Mouse (Mus musculus): ENCODE data around the gene Olfr1079. TPM values are rescaled to one million over a fixed set of nuclear protein-coding genes. Genes with fewer than 3 reads are reported as not detected.
"Not testable (repeated sequence)": the region's sequence is repeated elsewhere in the genome, so short reads cannot be mapped to it uniquely, and the experiment has no call there.

The Olfr1079 gene
- polyA plus RNA-seq (2012; rRNA removed) = not detected in 2 replicates

DNA sequence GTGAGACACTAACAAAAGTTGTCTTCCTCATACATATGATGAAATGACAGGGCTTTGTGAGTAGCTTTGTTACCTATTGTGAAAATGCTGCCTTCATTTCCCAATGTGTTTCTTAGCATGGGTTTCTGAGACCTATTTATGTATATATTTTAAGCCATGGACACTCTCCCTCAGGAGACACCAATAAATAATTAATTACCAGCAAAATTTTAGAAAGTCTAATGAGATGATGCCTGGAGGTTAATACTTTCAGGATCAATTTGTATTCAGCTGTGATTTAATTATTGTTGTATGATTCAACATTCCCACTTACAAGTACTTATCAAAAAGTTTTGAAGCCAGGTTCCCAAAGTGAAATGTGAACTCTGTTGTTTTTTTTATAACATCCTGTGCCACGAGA, at the start of gene Olfr1079:
TSS of gene Olfr1079 (minus strand) at position 101 of the 400 bp plus-strand sequence.
- no peak for DNase-seq (ENCODE audit: low read depth, low spot score)
- 54% methylated on average over 1 of the region's 1 CpGs for WGBS

DNA sequence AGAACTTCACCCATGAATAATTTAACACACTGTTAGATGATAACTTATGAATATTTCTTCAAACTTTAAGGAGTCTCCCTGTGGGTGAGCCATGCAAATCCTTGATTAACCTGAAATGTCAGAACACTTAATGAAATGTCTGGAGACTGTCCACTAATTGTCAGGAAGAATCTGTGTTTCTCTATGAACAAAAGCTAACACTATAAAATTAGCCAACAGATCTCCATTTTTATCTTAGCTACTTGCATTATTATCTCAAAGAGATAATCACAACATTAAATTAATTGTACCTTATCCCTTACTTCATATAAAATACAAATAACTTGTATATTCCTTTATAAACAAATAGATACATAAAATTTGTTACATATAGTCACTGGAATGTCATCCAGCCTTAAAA, 15.9 kb upstream of the Olfr1079 start, which contains the start of gene Olfr1080:
TSS of gene Olfr1080 (minus strand) at position 101 of the 400 bp plus-strand sequence.
- not testable (repeated sequence) for DNase-seq (ENCODE audit: low read depth, low spot score)

DNA sequence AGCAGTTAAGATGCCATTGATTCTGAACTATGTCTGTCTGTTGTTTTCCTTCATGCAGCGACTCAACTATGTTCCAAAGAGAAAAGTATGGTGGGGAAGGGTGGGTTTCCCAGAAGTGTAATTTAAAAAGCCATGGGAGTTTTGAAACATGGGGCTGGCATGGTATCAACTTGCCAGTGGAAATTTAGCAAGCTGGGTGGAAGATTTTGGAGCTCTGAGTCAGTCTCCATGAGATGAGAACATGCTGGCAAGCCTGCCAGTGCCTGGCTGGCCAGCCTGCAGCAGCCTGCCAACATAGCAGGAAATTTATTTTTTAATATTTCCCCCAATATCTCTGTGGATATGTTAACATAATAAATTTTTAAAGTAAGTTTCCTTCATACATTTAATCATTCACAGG, 11.3 kb downstream of the Olfr1079 start:
- WGBS = 46% methylated on average over 1 of the region's 1 CpGs
- DNase-seq (ENCODE audit: low read depth, low spot score) = no peak

DNA sequence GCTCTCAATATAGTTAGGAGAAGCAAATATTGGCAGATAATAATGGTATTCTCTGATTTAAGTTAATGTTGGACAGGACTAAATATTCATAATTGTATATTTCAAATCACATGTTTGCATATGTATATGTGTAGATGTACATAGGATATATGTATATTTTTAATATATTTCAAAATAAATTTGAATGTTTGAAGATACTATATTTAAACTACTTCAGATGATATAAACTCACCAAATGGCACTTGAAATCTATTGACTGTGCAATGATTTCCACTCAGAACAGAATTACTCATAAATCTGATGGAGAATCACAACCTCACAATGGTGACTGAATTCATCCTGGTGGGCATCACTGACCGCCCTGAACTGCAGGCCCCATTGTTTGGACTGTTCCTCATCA, 34.1 kb downstream of the Olfr1079 start, which contains the start of gene Olfr1076:
TSS of gene Olfr1076 (plus strand) at position 301 of the 400 bp plus-strand sequence.
- WGBS = 65% methylated on average over 1 of the region's 1 CpGs
- no peak for DNase-seq (ENCODE audit: low read depth, low spot score)

DNA sequence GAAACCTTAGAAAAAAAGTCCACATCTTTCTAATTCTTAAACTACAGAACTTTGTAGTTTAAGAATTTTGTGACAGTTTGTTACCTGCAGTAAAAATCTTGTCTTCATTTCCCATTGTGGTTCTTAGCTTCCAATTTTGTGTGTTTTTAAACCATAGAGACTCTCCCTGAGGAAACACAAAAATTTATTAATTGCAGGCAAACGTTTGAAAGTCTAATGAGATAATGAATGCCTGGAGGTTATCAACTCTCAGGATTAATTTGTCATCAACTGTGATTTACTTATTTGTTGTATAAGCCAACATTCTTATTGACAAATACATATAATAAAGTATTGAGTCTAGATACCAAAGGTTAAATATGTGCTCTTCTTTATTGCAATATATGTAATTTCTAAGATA, 55.0 kb downstream of the Olfr1079 start, which contains the start of gene Olfr228:
TSS of gene Olfr228 (minus strand) at position 101 of the 400 bp plus-strand sequence.
- DNase-seq (ENCODE audit: low read depth, low spot score) = no peak
- 39% methylated on average over 1 of the region's 1 CpGs for WGBS

Other genes starting within 250 kb of the Olfr1079 start
- not detected in 2 replicates for gene Olfr1053, start 227.2 kb downstream of the Olfr1079 start, polyA plus RNA-seq (2012; rRNA removed)
- not detected in 2 replicates for gene Olfr1054, start 207.0 kb downstream of the Olfr1079 start, polyA plus RNA-seq (2012; rRNA removed)
- gene Olfr1055, start 192.2 kb downstream of the Olfr1079 start, polyA plus RNA-seq (2012; rRNA removed) = not detected in 2 replicates
- gene Olfr1056, start 180.0 kb downstream of the Olfr1079 start, polyA plus RNA-seq (2012; rRNA removed) = not detected in 2 replicates
- gene Olfr1057, start 164.1 kb downstream of the Olfr1079 start, polyA plus RNA-seq (2012; rRNA removed) = not detected in 2 replicates
- not detected in 2 replicates for gene Olfr1058, start 153.9 kb downstream of the Olfr1079 start, polyA plus RNA-seq (2012; rRNA removed)
- not detected in 2 replicates for gene Olfr1061, start 128.4 kb downstream of the Olfr1079 start, polyA plus RNA-seq (2012; rRNA removed)
- not detected in 2 replicates for gene Olfr1062, start 115.7 kb downstream of the Olfr1079 start, polyA plus RNA-seq (2012; rRNA removed)
- gene Olfr1065, start 91.9 kb downstream of the Olfr1079 start, polyA plus RNA-seq (2012; rRNA removed) = not detected in 2 replicates
- gene Olfr1066, start 86.2 kb downstream of the Olfr1079 start, polyA plus RNA-seq (2012; rRNA removed) = not detected in 2 replicates
- not detected in 2 replicates for gene Olfr228, start 55.1 kb downstream of the Olfr1079 start, polyA plus RNA-seq (2012; rRNA removed)
- gene Olfr1076, start 34.0 kb downstream of the Olfr1079 start, polyA plus RNA-seq (2012; rRNA removed) = not detected in 2 replicates
- not detected in 2 replicates for gene Olfr1080, start 15.8 kb upstream of the Olfr1079 start, polyA plus RNA-seq (2012; rRNA removed)
- not detected in 2 replicates for gene Olfr1082, start 56.5 kb upstream of the Olfr1079 start, polyA plus RNA-seq (2012; rRNA removed)
- not detected in 2 replicates for gene Olfr1084, start 97.2 kb upstream of the Olfr1079 start, polyA plus RNA-seq (2012; rRNA removed)
- not detected in 2 replicates for gene Olfr1085, start 119.5 kb upstream of the Olfr1079 start, polyA plus RNA-seq (2012; rRNA removed)
- gene Olfr1086, start 137.6 kb upstream of the Olfr1079 start, polyA plus RNA-seq (2012; rRNA removed) = not detected in 2 replicates
- gene Olfr1087, start 155.9 kb upstream of the Olfr1079 start, polyA plus RNA-seq (2012; rRNA removed) = not detected in 2 replicates
- not detected in 2 replicates for gene Olfr1089, start 191.2 kb upstream of the Olfr1079 start, polyA plus RNA-seq (2012; rRNA removed)
- not detected in 2 replicates for gene Olfr1090, start 216.5 kb upstream of the Olfr1079 start, polyA plus RNA-seq (2012; rRNA removed)
- gene Olfr1093, start 240.0 kb upstream of the Olfr1079 start, polyA plus RNA-seq (2012; rRNA removed) = not detected in 2 replicates

Measured in large intestine, adult 2 months (tissue).